Mouse (Mus musculus) limb, embryonic 11.5 days (tissue): ENCODE data around the gene Col23a1. TPM values are rescaled to one million over a fixed set of nuclear protein-coding genes. Genes with fewer than 3 reads are reported as not detected.
A peak's percentile ranks its signal among the peaks of the same experiment; 100 is the strongest.

ENCODE experiments used
- ATAC-seq: fragments of 200-750 bp; cut with Nextera tagmentation; 2 replicates; pipeline ENCODE4 v1.8.0; 2017; ENCODE audit warnings: low read depth; ENCODE audit not compliant: insufficient number of reproducible peaks, low FRiP score, low TSS enrichment
- DNase-seq: peaks from one replicate; pipeline ENCODE4 v3.0.0-alpha.2; 2015; ENCODE audit warnings: low spot score
- H3K27ac ChIP-seq: fragments of 300-500 bp; sonication (generic); replicated peaks from 2 replicates; pipeline ENCODE4 v1.5.1; 2014; ENCODE audit warnings: low read depth, mild to moderate bottlenecking, low read length
- H3K27me3 ChIP-seq: fragments of 300-500 bp; sonication (generic); 2 replicates; pipeline ENCODE4 v1.6.1; 2014; ENCODE audit warnings: mild to moderate bottlenecking, low read length, mixed read lengths; ENCODE audit not compliant: control insufficient read depth, insufficient read depth
- H3K36me3 ChIP-seq: fragments of 300-500 bp; sonication (generic); 2 replicates; pipeline ENCODE4 v1.6.1; 2014; ENCODE audit warnings: mild to moderate bottlenecking, low read length, moderate library complexity, mixed read lengths; ENCODE audit not compliant: control insufficient read depth, insufficient read depth
- H3K4me1 ChIP-seq: fragments of 300-500 bp; sonication (generic); 2 replicates; pipeline ENCODE4 v1.6.1; 2014; ENCODE audit warnings: low read length, mixed read lengths; ENCODE audit not compliant: control insufficient read depth, insufficient read depth
- H3K4me2 ChIP-seq: fragments of 300-500 bp; sonication (generic); 2 replicates; pipeline ENCODE4 v1.6.1; 2014; ENCODE audit warnings: low read depth, mild to moderate bottlenecking, moderate library complexity; ENCODE audit not compliant: severe bottlenecking
- H3K4me3 ChIP-seq: fragments of 300-500 bp; sonication (generic); 2 replicates; pipeline ENCODE4 v1.5.1; 2014; ENCODE audit warnings: low read depth, low read length
- H3K9ac ChIP-seq: fragments of 300-500 bp; sonication (generic); 2 replicates; pipeline ENCODE4 v1.6.1; 2014; ENCODE audit warnings: mild to moderate bottlenecking, low read length
- H3K9me3 ChIP-seq: fragments of 300-500 bp; sonication (generic); 2 replicates; pipeline ENCODE4 v1.6.1; 2016; ENCODE audit warnings: low read length; ENCODE audit not compliant: control insufficient read depth
- WGBS: fragments of 180-500 bp; shearing (Covaris S2); extraction: QIAGEN DNeasy Blood & Tissue Kit; methylation state at CpG from one replicate; pipeline ENCODE4 v1.1.7; 2014; 5-methylcytosine and 5-hydroxymethylcytosine counted together
- polyA plus RNA-seq: library from polyadenylated mRNA; unstranded; fragments of >200 nt; fragmentation: Nextera tagmentation; extraction: Ambion mirVana; gene quantifications from 2 replicates; pipeline ENCODE4 v1.2.1, GENCODE M21; 2014

The Col23a1 gene
- polyA plus RNA-seq, 1 experiment from 2014 or later, result 21.1 TPM

DNA sequence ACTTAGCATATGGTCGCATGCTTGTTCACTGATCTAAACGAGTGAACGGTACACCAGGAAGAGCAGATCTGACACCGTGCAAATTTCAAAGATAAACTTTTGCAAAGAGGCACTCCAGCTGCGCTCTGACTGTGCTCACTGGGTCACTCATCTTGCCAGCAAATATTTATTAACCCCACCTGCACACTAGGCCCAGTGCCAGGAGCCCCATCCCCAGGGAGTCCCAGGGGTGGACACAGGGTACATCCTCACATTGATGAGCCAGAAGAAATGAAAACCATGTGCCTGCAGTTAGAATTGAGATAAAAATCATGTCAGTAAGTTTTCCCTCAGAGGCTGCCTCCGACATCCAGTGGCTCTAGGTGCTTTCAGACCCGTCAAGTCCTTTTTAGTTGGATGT, 162.2 kb downstream of the Col23a1 start:
- no peak overlapping the region for H3K9ac ChIP-seq
- 67% methylated on average over 7 of the region's 7 CpGs for WGBS
- H3K27me3 ChIP-seq, result no peaks in the 10 kb centered on the region
- H3K9me3 ChIP-seq, result no peaks in the 10 kb centered on the region
- DNase-seq (no peak), ATAC-seq (no peak)
- no peak overlapping the region for H3K4me2 ChIP-seq
- H3K4me1 ChIP-seq, result no peaks in the 10 kb centered on the region; the same call in 1 of the 2 replicates
- no peaks in the 10 kb centered on the region for H3K36me3 ChIP-seq
- no peak overlapping the region for H3K4me3 ChIP-seq
- no peak overlapping the region for H3K27ac ChIP-seq

DNA sequence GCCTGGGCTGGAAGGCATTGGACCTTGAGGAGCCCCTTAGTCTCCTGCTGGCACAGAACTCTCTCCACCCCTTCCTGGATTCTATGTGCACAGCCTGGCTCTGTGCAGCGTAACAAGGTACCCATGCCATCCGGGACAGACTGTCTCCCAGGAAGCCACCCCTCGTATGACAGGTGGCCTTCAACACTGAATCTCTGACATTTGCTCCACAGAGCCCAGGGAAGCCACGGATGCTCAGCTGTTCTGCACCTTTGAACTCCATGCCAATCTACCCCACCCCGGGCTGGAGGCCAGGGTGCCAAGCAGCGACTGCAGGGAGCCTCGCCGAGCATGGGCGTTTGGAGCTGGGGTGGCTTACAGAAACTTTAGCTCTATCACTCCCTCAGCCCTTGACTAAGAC, 164.0 kb downstream of the Col23a1 start:
- Histone ChIP-seq H3K4me1 (peaks cover 4% of the 10 kb centered on the region; the same call in 1 of the 2 replicates), H3K4me3 (no peak overlapping the region), H3K27me3 (no peaks in the 10 kb centered on the region), H3K4me2 (no peak overlapping the region), H3K9ac (no peak overlapping the region), H3K36me3 (no peaks in the 10 kb centered on the region), H3K9me3 (no peaks in the 10 kb centered on the region), H3K27ac (no peak overlapping the region)
- no peak for DNase-seq
- 91% methylated on average over 9 of the region's 9 CpGs for WGBS
- ATAC-seq, result no peak

DNA sequence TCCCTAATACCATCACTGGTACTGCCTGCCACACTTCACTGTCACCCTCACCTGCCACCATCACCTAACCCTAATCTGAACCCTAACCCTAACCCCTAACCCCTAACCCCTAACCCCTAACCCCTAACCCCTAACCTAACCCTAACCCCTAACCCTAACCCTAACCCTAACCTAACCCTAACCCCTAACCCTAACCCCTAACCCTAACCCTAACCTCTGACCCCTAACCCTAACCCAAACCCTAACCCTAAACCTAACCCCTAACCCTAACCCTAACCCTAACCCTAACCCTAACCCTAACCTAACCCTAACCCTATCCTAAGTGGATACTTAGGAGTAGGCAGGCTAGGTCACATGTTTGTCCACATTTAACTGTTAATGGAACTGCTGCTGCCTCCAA, 165.8 kb downstream of the Col23a1 start:
- H3K27ac ChIP-seq, result no peak overlapping the region
- no peak for DNase-seq
- no peak overlapping the region for H3K4me3 ChIP-seq
- H3K4me1 ChIP-seq, result peaks cover 10% of the 10 kb centered on the region
- H3K9ac ChIP-seq, result no peak overlapping the region
- H3K36me3 ChIP-seq, result no peaks in the 10 kb centered on the region
- ATAC-seq, result no peak
- no peak overlapping the region for H3K4me2 ChIP-seq
- no peaks in the 10 kb centered on the region for H3K27me3 ChIP-seq
- H3K9me3 ChIP-seq, result no peaks in the 10 kb centered on the region

DNA sequence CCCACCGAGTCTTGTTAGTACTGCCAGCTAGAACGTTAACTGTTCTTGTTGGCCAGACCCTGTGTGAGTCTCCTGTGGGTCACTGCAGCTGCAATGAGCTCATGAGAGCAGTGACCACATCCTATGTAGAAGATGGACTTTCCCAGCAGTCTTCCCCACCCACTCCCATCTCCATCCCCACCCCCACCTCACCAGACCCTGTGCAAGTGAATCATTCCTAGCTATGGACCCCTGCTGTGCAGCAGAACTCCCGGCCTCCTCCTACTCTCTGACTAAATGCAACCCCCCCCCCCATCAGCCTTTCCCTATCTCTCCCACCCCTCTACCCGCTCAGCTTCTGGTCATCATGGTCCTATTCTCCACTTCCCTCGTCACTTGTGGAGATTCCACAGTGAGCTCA, 167.9 kb downstream of the Col23a1 start:
- WGBS, result 73% methylated on average over 5 of the region's 5 CpGs
- no peak overlapping the region for H3K4me2 ChIP-seq

DNA sequence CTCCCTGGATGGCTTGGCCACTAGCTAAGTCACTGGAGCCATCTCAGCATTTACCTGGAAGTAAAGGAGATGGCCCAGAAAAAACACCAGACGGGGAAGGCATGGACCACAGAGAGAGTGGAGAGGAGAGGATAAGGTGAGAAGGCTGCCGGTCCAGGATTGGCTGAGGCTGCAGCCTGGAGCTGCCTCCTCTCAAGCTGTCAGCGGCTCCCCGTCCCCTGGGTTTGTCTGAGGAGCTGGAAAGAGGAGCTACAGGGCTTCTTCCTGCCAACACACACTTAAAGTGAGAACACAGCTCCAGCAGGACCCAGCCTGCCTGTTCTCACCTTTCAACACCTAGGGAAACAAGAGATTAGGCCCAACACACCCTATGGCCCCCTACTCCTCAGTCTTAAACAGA, 168.9 kb downstream of the Col23a1 start:
- no peaks in the 10 kb centered on the region for H3K9me3 ChIP-seq
- no peaks in the 10 kb centered on the region for H3K27me3 ChIP-seq
- no peak overlapping the region for H3K4me3 ChIP-seq
- H3K4me1 ChIP-seq, result peaks cover 10% of the 10 kb centered on the region
- 51% methylated on average over 4 of the region's 4 CpGs for whole genome bisulfite sequencing
- H3K4me2 ChIP-seq, result no peak overlapping the region
- no peak overlapping the region for H3K27ac ChIP-seq
- H3K36me3 ChIP-seq, result no peaks in the 10 kb centered on the region
- ATAC-seq, result no peak
- DNase-seq, result peak; percentile 35
- no peak overlapping the region for H3K9ac ChIP-seq

More for the DNA sequence above, 167.9 kb downstream of the Col23a1 start:
- Histone ChIP-seq H3K36me3 (no peaks in the 10 kb centered on the region), H3K4me1 (peaks cover 10% of the 10 kb centered on the region), H3K9me3 (no peaks in the 10 kb centered on the region), H3K4me3 (no peak overlapping the region), H3K27ac (no peak overlapping the region), H3K27me3 (no peaks in the 10 kb centered on the region), H3K9ac (no peak overlapping the region)
- ATAC-seq, result no peak
- DNase-seq, result no peak

DNA sequence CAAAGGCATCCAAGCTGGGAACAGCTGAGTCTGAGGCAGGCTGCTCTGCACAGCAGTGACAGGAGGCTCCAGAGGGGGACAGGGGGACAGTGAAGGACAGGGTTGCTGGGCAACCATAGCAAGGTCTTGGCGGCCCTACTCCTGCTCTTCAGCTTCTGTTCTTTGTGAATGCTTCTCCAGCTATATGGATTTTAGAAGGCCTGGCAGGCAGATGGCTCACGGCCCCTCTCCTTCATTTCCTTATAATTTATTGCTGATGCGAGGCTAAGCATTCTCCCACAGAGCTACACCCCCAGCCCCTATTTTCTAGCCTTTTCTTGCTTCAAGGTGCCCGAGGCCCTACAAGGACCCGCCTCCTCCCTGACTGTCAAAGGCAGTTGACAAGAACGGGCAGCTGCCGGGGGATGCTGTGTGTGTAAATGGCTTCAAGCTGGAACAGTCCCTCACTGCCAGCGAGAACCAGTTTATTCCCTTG, 169.9 kb downstream of the Col23a1 start:
- Histone ChIP-seq H3K36me3 (no peaks in the 10 kb centered on the region), H3K27ac (0 out of 2 replicates have a peak overlapping the region, but pooled peaks have one; percentile 21), H3K9me3 (no peaks in the 10 kb centered on the region), H3K4me1 (peaks cover 10% of the 10 kb centered on the region), H3K9ac (peak overlapping the region; percentile 30; the same call in 1 of the 2 replicates), H3K4me3 (no peak overlapping the region), H3K4me2 (no peak overlapping the region), H3K27me3 (no peaks in the 10 kb centered on the region)
- 43% methylated on average over 8 of the region's 8 CpGs for WGBS
- ATAC-seq (no peak; the same call in 1 of the 2 replicates), DNase-seq (peak; percentile 46)

DNA sequence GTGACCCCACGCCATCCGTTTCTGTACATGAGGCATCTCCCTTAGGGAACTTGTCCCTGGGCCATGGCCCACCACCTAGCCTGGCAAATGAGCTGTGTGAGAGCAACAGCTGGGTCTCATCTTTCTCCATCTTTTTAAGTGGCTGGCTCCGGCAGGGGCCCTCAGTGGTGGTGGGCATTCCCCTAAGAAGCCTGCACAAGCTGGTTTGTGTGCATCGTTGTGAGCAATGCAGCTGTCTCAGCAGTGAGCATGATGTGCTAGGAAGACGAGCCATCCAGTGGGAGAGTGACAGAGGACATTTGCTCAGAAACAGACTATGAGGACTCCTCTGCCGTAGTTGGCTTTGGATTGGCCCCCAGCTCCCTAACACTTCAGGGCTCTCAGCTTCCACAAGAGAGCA, 179.0 kb downstream of the Col23a1 start:
- WGBS, result 18% methylated on average over 6 of the region's 6 CpGs
- ATAC-seq (no peak), DNase-seq (peak; percentile 32)
- Histone ChIP-seq H3K36me3 (no peaks in the 10 kb centered on the region), H3K9ac (no peak overlapping the region), H3K27me3 (no peaks in the 10 kb centered on the region), H3K27ac (peak overlapping the region; percentile 64), H3K4me2 (peak overlapping the region; percentile 27; the same call in 1 of the 2 replicates), H3K4me1 (peaks cover 47% of the 10 kb centered on the region), H3K9me3 (no peaks in the 10 kb centered on the region), H3K4me3 (no peak overlapping the region)

DNA sequence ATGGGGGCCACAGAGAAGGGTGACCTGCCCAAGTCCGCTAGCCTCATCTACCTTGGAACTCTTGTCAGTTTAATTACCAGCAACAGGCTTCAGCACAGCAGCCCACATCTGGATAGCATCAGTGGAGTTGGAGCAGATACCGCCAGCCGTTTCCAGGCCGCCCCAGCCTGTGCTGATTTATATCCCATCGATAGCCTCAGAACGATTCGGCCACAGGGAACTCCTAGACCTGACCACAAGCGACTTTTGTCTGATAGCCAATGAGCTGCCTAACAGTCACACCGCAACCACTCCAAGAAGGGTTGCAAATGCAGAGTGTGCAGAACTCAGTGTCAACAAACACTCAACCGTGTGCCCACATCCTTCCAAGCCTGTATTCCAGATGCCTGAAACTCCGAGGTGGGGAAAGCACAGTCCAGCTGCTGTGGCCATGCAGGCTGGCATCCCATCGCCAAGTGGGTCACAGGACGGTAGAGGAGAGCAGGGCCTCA, 179.7 kb downstream of the Col23a1 start:
- Histone ChIP-seq H3K36me3 (no peaks in the 10 kb centered on the region), H3K27ac (peak overlapping the region; percentile 64), H3K9ac (no peak overlapping the region), H3K27me3 (no peaks in the 10 kb centered on the region), H3K4me3 (no peak overlapping the region), H3K4me2 (peak overlapping the region; percentile 27), H3K4me1 (peaks cover 47% of the 10 kb centered on the region), H3K9me3 (no peaks in the 10 kb centered on the region)
- peak; percentile 80 for DNase-seq
- ATAC-seq, result peak; percentile 38; the same call in 1 of the 2 replicates
- WGBS, result 11% methylated on average over 13 of the region's 13 CpGs
